Mouse (Mus musculus): ENCODE measurements around the gene Tcl1b2. TPM values are rescaled to one million over a fixed set of nuclear protein-coding genes. Genes with fewer than 3 reads are reported as not detected.
"Not testable (repeated sequence)": the region's sequence is repeated elsewhere in the genome, so short reads cannot be mapped to it uniquely, and the experiment has no call there.

The Tcl1b2 gene
- total RNA-seq, 2 experiments from 2014 or later, result not detected

- DNase-seq (ENCODE audit: extremely low spot score in 1 of 2, low spot score in 1 of 2), result no peak
Measured at GRCm38 (mm10) chr12:105166734-105167133, 20.9 kb downstream of the Tcl1b2 start.

GRCm38 (mm10) chr12:105173366-105173765 is 27.6 kb downstream of the Tcl1b2 start:
- no peak for DNase-seq (ENCODE audit: extremely low spot score in 1 of 2, low spot score in 1 of 2)

GRCm38 (mm10) chr12:105174318-105174717 is 28.5 kb downstream of the Tcl1b2 start:
- peak; percentile 40 to 78 for DNase-seq (ENCODE audit: extremely low spot score in 1 of 2, low spot score in 1 of 2)

DNA sequence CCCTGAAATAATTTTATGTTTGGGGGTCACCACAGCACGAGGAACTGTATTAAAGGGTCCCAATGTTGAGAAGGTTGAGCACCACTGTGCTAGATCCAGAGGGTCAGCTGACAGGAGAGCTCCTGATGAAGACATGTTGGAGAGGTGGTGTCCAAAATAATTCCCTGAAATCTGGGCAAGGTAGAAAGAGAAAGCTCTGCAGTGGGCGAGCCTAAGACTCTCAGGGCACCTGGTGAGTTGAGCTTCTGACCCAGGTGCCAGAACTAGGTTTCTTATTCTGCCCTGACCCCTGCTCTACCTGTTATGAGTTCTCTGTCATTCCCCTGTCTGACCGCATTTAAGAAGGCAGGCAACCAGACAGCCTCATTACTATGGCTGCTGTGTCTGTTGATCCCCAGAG is 30.2 kb downstream of the Tcl1b2 start, which contains the start of gene Tcl1b5:
Gene Tcl1b5, plus strand, starts transcription at position 301 of the 400 bp plus-strand sequence.
- not testable (repeated sequence) for DNase-seq (ENCODE audit: extremely low spot score in 1 of 2, low spot score in 1 of 2)

DNA sequence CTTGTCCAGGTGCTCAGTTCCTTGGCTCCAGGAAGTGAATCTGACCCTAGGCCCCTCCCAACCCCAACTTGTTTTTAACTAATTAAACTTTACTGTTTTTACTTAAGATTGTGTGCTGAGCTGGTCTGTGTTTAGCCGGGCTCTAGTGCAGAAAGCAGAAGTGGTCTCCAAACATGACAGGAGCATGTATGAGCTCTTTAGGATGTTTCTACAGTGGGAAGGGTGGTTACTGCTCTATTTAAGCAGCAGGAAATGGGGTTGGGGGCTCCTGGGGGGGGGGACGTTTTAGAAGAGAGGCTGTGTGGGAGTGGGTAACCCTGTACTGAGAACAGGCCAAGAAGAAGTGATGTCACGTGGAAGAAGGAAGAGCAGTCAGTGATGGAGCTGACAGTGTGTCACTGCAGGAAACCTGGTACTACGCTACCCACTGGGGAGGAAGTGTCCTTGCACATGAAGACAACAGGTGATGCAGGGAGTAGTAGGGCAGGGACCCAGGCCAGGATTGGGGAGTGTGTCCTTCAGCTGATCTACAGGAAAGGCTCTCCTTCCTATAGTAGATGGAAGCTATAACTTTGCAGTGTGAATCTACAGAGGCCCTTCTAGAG is 35.3 kb downstream of the Tcl1b2 start:
- not testable (repeated sequence) for DNase-seq (ENCODE audit: extremely low spot score in 1 of 2, low spot score in 1 of 2)

GRCm38 (mm10) chr12:105188980-105189379 is 43.2 kb downstream of the Tcl1b2 start:
- peak; percentile 9 to 29 for DNase-seq (ENCODE audit: extremely low spot score in 1 of 2, low spot score in 1 of 2)

GRCm38 (mm10) chr12:105190743-105191142 is 44.9 kb downstream of the Tcl1b2 start, which contains the start of gene Tcl1b3:
Gene Tcl1b3, plus strand, starts transcription at chr12:105191043.
- not testable (repeated sequence) for DNase-seq (ENCODE audit: extremely low spot score in 1 of 2, low spot score in 1 of 2)

- DNase-seq (ENCODE audit: extremely low spot score in 1 of 2, low spot score in 1 of 2), result not testable (repeated sequence)
Measured at GRCm38 (mm10) chr12:105199684-105200497, 54.1 kb downstream of the Tcl1b2 start.

DNA sequence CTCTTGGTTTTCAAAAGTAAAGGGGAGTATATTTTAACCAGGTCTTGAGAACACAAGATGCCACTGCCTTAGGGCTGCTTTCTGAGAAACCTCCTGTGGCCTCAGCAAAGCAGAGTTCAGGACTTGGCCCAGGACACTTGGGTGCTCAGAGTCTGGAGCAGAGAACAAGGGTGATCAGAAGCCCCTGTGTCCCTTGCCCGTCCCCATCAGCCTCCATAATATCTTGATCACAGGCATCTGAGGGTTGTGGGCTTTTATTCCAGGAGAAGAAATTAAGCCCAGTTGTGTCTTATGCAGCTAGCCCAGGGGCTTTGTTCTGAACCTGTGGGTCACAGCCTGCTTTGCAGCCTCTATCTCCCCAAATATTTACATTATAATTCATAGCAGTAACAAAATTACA is 55.8 kb downstream of the Tcl1b2 start, which contains the start of gene Tcl1b4:
Gene Tcl1b4, plus strand, starts transcription at position 301 of the 400 bp plus-strand sequence.
- not testable (repeated sequence) for DNase-seq (ENCODE audit: extremely low spot score in 1 of 2, low spot score in 1 of 2)

Other genes starting within 250 kb of the Tcl1b2 start
- gene Syne3, start 136.2 kb upstream of the Tcl1b2 start, total RNA-seq (2021), result 1 to 10 TPM; 1.2 to 1.3 TPM
- 10 to 100 TPM; 54.8 to 57.2 TPM for gene Glrx5, start 113.3 kb upstream of the Tcl1b2 start, total RNA-seq (2021)
- not detected for gene Tcl1b1, start 13.7 kb downstream of the Tcl1b2 start, total RNA-seq (2021)
- gene Tcl1b5, start 30.3 kb downstream of the Tcl1b2 start, total RNA-seq (2021), result not detected
- not detected for gene Tcl1b3, start 45.0 kb downstream of the Tcl1b2 start, total RNA-seq (2021)
- not detected for gene Tcl1b4, start 55.9 kb downstream of the Tcl1b2 start, total RNA-seq (2021)
- not detected for gene Tcl1, start 76.8 kb downstream of the Tcl1b2 start, total RNA-seq (2021)
- gene Tunar, start 187.9 kb downstream of the Tcl1b2 start, total RNA-seq (2021), result 10 to 100 TPM; 18.9 to 19.4 TPM

All from layer of hippocampus, postnatal 25 days (tissue).